Mouse (Mus musculus): Measurements from ENCODE around the gene Fam240a.

DNA sequence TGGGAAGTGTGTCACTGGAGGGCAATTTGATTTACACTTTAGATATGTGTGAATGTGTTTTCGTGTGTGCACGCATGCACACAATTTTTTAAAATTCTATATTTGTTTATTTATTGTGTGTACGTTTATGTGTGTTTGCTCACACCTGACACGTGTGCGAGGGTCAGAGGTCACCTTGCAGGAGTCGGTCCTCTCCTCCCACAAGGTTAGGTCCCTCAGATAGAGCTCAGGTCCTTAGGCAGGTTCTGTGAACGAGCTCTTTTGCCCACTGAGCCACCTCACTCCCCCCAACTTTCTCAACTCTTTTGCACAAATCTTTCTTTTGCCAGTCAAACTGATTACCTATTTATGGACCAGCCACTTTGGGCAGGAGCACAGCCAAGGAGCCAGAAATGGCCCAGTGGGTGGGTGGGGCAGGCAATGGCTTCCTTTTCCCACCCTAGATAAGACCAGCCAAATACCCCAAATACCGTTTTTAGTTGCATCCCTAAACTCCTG is 32.2 kb upstream of the Fam240a start:
- TF ChIP-seq CTCF (IDR thresholded peaks at IDR 0.05; ENCODE audit: borderline replicate concordance, insufficient read depth, low read length) (no peak), POLR2A (IDR thresholded peaks at IDR 0.05; ENCODE audit: low read depth, low read length) (no peak)

Measured in embryonic fibroblast, embryonic 13.5 days (primary cell).